Mouse (Mus musculus) thymus, postnatal 0 days (tissue): ENCODE data around the gene Erich6b. TPM values are rescaled to one million over a fixed set of nuclear protein-coding genes. Genes with fewer than 3 reads are reported as not detected.

ENCODE experiments used
- DNase-seq: peaks from one replicate; pipeline ENCODE4 v3.0.0-alpha.2; 2015; ENCODE audit warnings: low spot score
- polyA plus RNA-seq: library from polyadenylated mRNA; unstranded; fragments of >200 nt; fragmentation: Nextera tagmentation; extraction: Ambion mirVana; gene quantifications from 2 replicates; pipeline ENCODE4 v1.2.1, GENCODE M21; 2015

Gene Erich6b
- polyA plus RNA-seq, 1 experiment from 2014 or later = not detected

- no peak for DNase-seq
These were observed 64.6 kb downstream of the Erich6b start for GRCm38 (mm10) chr14:75706647-75707046.

GRCm38 (mm10) chr14:75707771-75708170, 65.7 kb downstream of the Erich6b start:
- DNase-seq = no peak

DNA sequence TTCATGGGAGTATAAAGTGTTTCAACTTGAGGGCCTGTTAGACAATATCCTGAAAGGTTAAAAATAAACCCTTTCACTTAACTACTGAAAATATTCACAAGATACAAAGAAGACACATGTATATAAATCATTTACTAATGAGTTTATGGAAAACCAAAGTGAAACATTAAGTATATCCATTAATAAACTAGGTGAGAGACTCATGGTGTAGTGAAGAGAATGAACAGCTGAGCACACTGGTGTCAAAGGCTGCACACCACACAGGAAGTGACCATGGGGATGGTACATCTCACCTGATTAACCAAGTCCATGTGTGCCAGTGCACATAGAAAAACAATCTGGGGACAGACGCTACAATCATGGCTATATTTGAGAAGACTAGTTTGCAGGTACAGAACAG, 66.9 kb downstream of the Erich6b start:
- no peak for DNase-seq

- DNase-seq = no peak
These were observed 69.7 kb downstream of the Erich6b start for GRCm38 (mm10) chr14:75711731-75712130.

DNA sequence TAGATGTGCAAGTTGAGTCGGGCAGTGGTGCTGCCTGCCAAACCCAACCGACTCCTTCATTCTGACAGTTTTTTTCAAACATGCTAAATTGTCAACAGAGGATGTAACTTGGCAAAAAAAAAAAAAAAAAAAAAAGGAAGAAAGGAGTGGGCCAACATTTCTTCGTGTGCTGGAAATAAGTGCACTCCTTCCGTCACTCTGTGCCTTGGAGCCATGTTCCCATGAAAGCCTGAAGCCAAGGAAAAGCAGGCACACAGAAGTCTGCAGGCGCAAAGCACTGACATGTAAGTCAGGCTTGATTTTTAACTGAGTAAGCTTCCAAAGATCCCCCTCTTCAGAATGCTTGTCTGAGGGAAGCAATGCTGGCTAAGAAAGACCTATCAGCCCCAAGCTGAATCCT, 70.6 kb downstream of the Erich6b start:
- no peak for DNase-seq

DNA sequence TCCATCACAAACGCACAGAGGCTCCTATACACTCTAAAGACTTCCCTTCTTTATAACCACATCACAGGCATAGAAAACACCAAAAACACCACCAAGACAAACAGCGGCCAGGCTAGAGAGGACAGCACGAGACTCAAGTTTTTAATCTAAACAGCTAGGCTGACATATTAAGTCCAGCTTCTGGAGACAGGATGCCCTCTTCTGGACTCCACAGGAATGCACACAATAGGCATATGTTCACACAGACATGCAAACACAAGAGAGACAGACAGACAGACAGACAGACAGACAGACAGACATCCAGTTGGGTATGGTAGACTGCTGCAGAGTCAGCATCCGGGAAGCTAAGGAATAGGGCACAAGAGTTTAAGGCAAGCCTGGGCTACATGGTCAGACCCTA, 71.6 kb downstream of the Erich6b start:
- no peak for DNase-seq

GRCm38 (mm10) chr14:75716410-75716809, 74.4 kb downstream of the Erich6b start:
- DNase-seq = no peak

Other genes starting within 250 kb of the Erich6b start
- gene Siah3, start 186.3 kb upstream of the Erich6b start, polyA plus RNA-seq = not detected in 2 replicates
- gene Spert, start 49.1 kb upstream of the Erich6b start, polyA plus RNA-seq = not detected in 2 replicates
- gene Cog3, start 112.3 kb downstream of the Erich6b start, polyA plus RNA-seq = 17.6 and 18.1 TPM in 2 replicates
- gene Slc25a30, start 144.8 kb downstream of the Erich6b start, polyA plus RNA-seq = 7.4 and 7.7 TPM in 2 replicates
- 1,615 and 1,673 TPM in 2 replicates for gene Tpt1, start 202.8 kb downstream of the Erich6b start, polyA plus RNA-seq